Mouse (Mus musculus) gonadal fat pad, adult 2 months (tissue): ENCODE results near the gene Drc3. TPM values are rescaled to one million over a fixed set of nuclear protein-coding genes. Genes with fewer than 3 reads are reported as not detected.
"Not testable (repeated sequence)": the region's sequence is repeated elsewhere in the genome, so short reads cannot be mapped to it uniquely, and the experiment has no call there.

Experiments
- DNase-seq: peaks from one replicate; pipeline ENCODE4 v3.0.0-alpha.2; 2012; ENCODE audit warnings: low read depth
- polyA plus RNA-seq: library from polyadenylated mRNA; depleted of rRNA; stranded (reverse); fragments of >200 nt; gene quantifications from 2 replicates; pipeline ENCODE4 v1.2.3, GENCODE M21; 2012

The Drc3 gene
- polyA plus RNA-seq, 1 experiment: 5.0 TPM

- peak; percentile 81 for DNase-seq
Measured at GRCm38 (mm10) chr11:60391346-60391745, 38.2 kb downstream of the Drc3 start.

GRCm38 (mm10) chr11:60396546-60396945, 43.4 kb downstream of the Drc3 start:
- no peak for DNase-seq

GRCm38 (mm10) chr11:60397172-60397571, 44.0 kb downstream of the Drc3 start:
- no peak for DNase-seq

- DNase-seq: no peak
Measured at GRCm38 (mm10) chr11:60406606-60407005, 53.5 kb downstream of the Drc3 start.

- no peak for DNase-seq
Measured at GRCm38 (mm10) chr11:60412173-60412572, 59.0 kb downstream of the Drc3 start.

- no peak for DNase-seq
Measured at GRCm38 (mm10) chr11:60412921-60413320, 59.8 kb downstream of the Drc3 start.

GRCm38 (mm10) chr11:60416590-60416962, 63.4 kb downstream of the Drc3 start:
- DNase-seq: no peak

- peak; percentile 81 for DNase-seq
Measured at GRCm38 (mm10) chr11:60416963-60417716, 64.0 kb downstream of the Drc3 start, which contains the start of gene Gid4. Gene Gid4, plus strand, starts transcription at chr11:60417145.

GRCm38 (mm10) chr11:60417717-60418472, 64.8 kb downstream of the Drc3 start, which contains the start of gene Atpaf2:
Gene Atpaf2, minus strand, starts transcription at chr11:60418457.
- no peak for DNase-seq

- DNase-seq: no peak
Measured at GRCm38 (mm10) chr11:60418473-60418803, 65.3 kb downstream of the Drc3 start.

GRCm38 (mm10) chr11:60422046-60422668, 69.0 kb downstream of the Drc3 start:
- DNase-seq: no peak

- no peak for DNase-seq
Measured at GRCm38 (mm10) chr11:60423006-60423405, 69.9 kb downstream of the Drc3 start.

GRCm38 (mm10) chr11:60426417-60426816, 73.3 kb downstream of the Drc3 start:
- no peak for DNase-seq

- no peak for DNase-seq
Measured at GRCm38 (mm10) chr11:60427628-60428027, 74.5 kb downstream of the Drc3 start.

- no peak for DNase-seq
Measured at GRCm38 (mm10) chr11:60433501-60433900, 80.4 kb downstream of the Drc3 start.

GRCm38 (mm10) chr11:60435133-60435532, 82.0 kb downstream of the Drc3 start:
- DNase-seq: no peak

GRCm38 (mm10) chr11:60436618-60437017, 83.5 kb downstream of the Drc3 start:
- DNase-seq: no peak

GRCm38 (mm10) chr11:60439621-60440020, 86.5 kb downstream of the Drc3 start:
- not testable (repeated sequence) for DNase-seq

GRCm38 (mm10) chr11:60440176-60440575, 87.0 kb downstream of the Drc3 start:
- DNase-seq: no peak

GRCm38 (mm10) chr11:60442896-60443295, 89.8 kb downstream of the Drc3 start:
- no peak for DNase-seq
